Mouse (Mus musculus) spleen, adult 2 months (tissue): Measurements from ENCODE around the gene Pex3.

Source experiments
- CTCF ChIP-seq: fragments of 200-500 bp; IDR thresholded peaks from 2 replicates; pipeline ENCODE4 v1.5.1; 2011; ENCODE audit warnings: mild to moderate bottlenecking, inconsistent platforms; ENCODE audit not compliant: insufficient read depth, insufficient read length, insufficient replicate concordance; ENCODE audit errors: extremely low read depth
- POLR2A ChIP-seq: fragments of 200-500 bp; IDR thresholded peaks from 2 replicates; pipeline ENCODE4 v1.6.1; 2011; ENCODE audit warnings: low read depth, low read length, inconsistent platforms

GRCm38 (mm10) chr10:13541721-13542120 lies 11.2 kb downstream of the Pex3 start:
- TF ChIP-seq POLR2A = no peak
- no peak for TF ChIP-seq CTCF
